Mouse (Mus musculus) urinary bladder, adult 2 months (tissue): ENCODE data around the gene Atp1a3. TPM values are rescaled to one million over a fixed set of nuclear protein-coding genes. Genes with fewer than 3 reads are reported as not detected.
A peak's percentile ranks its signal among the peaks of the same experiment; 100 is the strongest.
"Not testable (repeated sequence)": the region's sequence is repeated elsewhere in the genome, so short reads cannot be mapped to it uniquely, and the experiment has no call there.

ENCODE experiments used
- DNase-seq: peaks from one replicate; pipeline ENCODE4 v3.0.0; 2022; ENCODE audit warnings: low spot score
- polyA plus RNA-seq: library from polyadenylated mRNA; depleted of rRNA; stranded (reverse); fragments of >200 nt; gene quantifications from 2 replicates; pipeline ENCODE4 v1.2.3, GENCODE M21; 2012; rRNA removed

Atp1a3 gene
- polyA plus RNA-seq: 0.51 and 0.93 TPM in 2 replicates

GRCm38 (mm10) chr7:25005421-25006065, at the start of gene Atp1a3:
Gene Atp1a3, minus strand, starts transcription at chr7:25005958.
- no peak for DNase-seq

- DNase-seq: no peak
Measured at GRCm38 (mm10) chr7:25052587-25052986, 46.8 kb upstream of the Atp1a3 start.

- no peak for DNase-seq
Measured at GRCm38 (mm10) chr7:25049295-25049930, 43.7 kb upstream of the Atp1a3 start.

- DNase-seq: no peak
Measured at GRCm38 (mm10) chr7:25047363-25047762, 41.6 kb upstream of the Atp1a3 start.

GRCm38 (mm10) chr7:25044599-25044998, 38.8 kb upstream of the Atp1a3 start:
- not testable (repeated sequence) for DNase-seq

- no peak for DNase-seq
Measured at GRCm38 (mm10) chr7:25041921-25042320, 36.2 kb upstream of the Atp1a3 start.

- DNase-seq: peak; percentile 35
Measured at GRCm38 (mm10) chr7:25035916-25036315, 30.2 kb upstream of the Atp1a3 start.

GRCm38 (mm10) chr7:25034796-25035195, 29.0 kb upstream of the Atp1a3 start:
- DNase-seq: no peak

- DNase-seq: no peak
Measured at GRCm38 (mm10) chr7:25031528-25031927, 25.8 kb upstream of the Atp1a3 start.

- DNase-seq: no peak
Measured at GRCm38 (mm10) chr7:25030032-25030753, 24.4 kb upstream of the Atp1a3 start.

- DNase-seq: no peak
Measured at GRCm38 (mm10) chr7:25026452-25026851, 20.7 kb upstream of the Atp1a3 start.

GRCm38 (mm10) chr7:25025855-25026439, 20.2 kb upstream of the Atp1a3 start:
- no peak for DNase-seq

GRCm38 (mm10) chr7:25011592-25011991, 5.8 kb upstream of the Atp1a3 start:
- no peak for DNase-seq

- no peak for DNase-seq
Measured at GRCm38 (mm10) chr7:25010090-25010913, 4.5 kb upstream of the Atp1a3 start.

GRCm38 (mm10) chr7:25009099-25009700, 3.4 kb upstream of the Atp1a3 start:
- no peak for DNase-seq

GRCm38 (mm10) chr7:25008635-25009034, 2.9 kb upstream of the Atp1a3 start:
- DNase-seq: no peak

- no peak for DNase-seq
Measured at GRCm38 (mm10) chr7:25007609-25008374, 2.0 kb upstream of the Atp1a3 start.

- no peak for DNase-seq
Measured at GRCm38 (mm10) chr7:25006586-25007364, 1.0 kb upstream of the Atp1a3 start.

GRCm38 (mm10) chr7:25006171-25006570, 413 bp upstream of the Atp1a3 start:
- no peak for DNase-seq

GRCm38 (mm10) chr7:25004806-25005205, 952 bp downstream of the Atp1a3 start:
- no peak for DNase-seq
